Mouse (Mus musculus): ENCODE data around the gene Pold2. TPM values are rescaled to one million over a fixed set of nuclear protein-coding genes. Genes with fewer than 3 reads are reported as not detected.
A peak's percentile ranks its signal among the peaks of the same experiment; 100 is the strongest.

The Pold2 gene
- total RNA-seq (2015; ENCODE audit: low replicate concordance): 23.1 and 38.2 TPM in 2 replicates
- total RNA-seq (2017; ENCODE audit: low replicate concordance): 14.4 and 14.9 TPM in 2 replicates

- peak; percentile 97 for ATAC-seq (replicated peaks; ENCODE audit: low FRiP score, poor library complexity, severe bottlenecking)
Measured at GRCm38 (mm10) chr11:5877921-5878526, at the start of gene Pold2. Gene Pold2 (minus strand): TSS chr11:5878292.

- no peak for ATAC-seq (replicated peaks; ENCODE audit: low FRiP score, poor library complexity, severe bottlenecking)
Measured at GRCm38 (mm10) chr11:5926696-5927220, 48.7 kb upstream of the Pold2 start.

GRCm38 (mm10) chr11:5924699-5925098 is 46.6 kb upstream of the Pold2 start:
- ATAC-seq (replicated peaks; ENCODE audit: low FRiP score, poor library complexity, severe bottlenecking): no peak

- 0 out of 2 replicates have a peak, but pooled peaks have one; percentile 34 for ATAC-seq (replicated peaks; ENCODE audit: low FRiP score, poor library complexity, severe bottlenecking)
Measured at GRCm38 (mm10) chr11:5920323-5920960, 42.4 kb upstream of the Pold2 start.

- ATAC-seq (replicated peaks; ENCODE audit: low FRiP score, poor library complexity, severe bottlenecking): no peak
Measured at GRCm38 (mm10) chr11:5919606-5920005, 41.5 kb upstream of the Pold2 start.

- no peak for ATAC-seq (replicated peaks; ENCODE audit: low FRiP score, poor library complexity, severe bottlenecking)
Measured at GRCm38 (mm10) chr11:5918111-5918510, 40.0 kb upstream of the Pold2 start.

- ATAC-seq (replicated peaks; ENCODE audit: low FRiP score, poor library complexity, severe bottlenecking): no peak
Measured at GRCm38 (mm10) chr11:5916178-5916548, 38.1 kb upstream of the Pold2 start.

GRCm38 (mm10) chr11:5915429-5916177 is 37.5 kb upstream of the Pold2 start:
- ATAC-seq (replicated peaks; ENCODE audit: low FRiP score, poor library complexity, severe bottlenecking): no peak

- no peak for ATAC-seq (replicated peaks; ENCODE audit: low FRiP score, poor library complexity, severe bottlenecking)
Measured at GRCm38 (mm10) chr11:5914940-5915339, 36.8 kb upstream of the Pold2 start.

GRCm38 (mm10) chr11:5913936-5914335 is 35.8 kb upstream of the Pold2 start:
- ATAC-seq (replicated peaks; ENCODE audit: low FRiP score, poor library complexity, severe bottlenecking): no peak

GRCm38 (mm10) chr11:5913256-5913655 is 35.2 kb upstream of the Pold2 start:
- ATAC-seq (replicated peaks; ENCODE audit: low FRiP score, poor library complexity, severe bottlenecking): no peak

GRCm38 (mm10) chr11:5912635-5913034 is 34.5 kb upstream of the Pold2 start:
- ATAC-seq (replicated peaks; ENCODE audit: low FRiP score, poor library complexity, severe bottlenecking): no peak

- no peak for ATAC-seq (replicated peaks; ENCODE audit: low FRiP score, poor library complexity, severe bottlenecking)
Measured at GRCm38 (mm10) chr11:5908642-5909041, 30.6 kb upstream of the Pold2 start.

GRCm38 (mm10) chr11:5907096-5907495 is 29.0 kb upstream of the Pold2 start:
- no peak for ATAC-seq (replicated peaks; ENCODE audit: low FRiP score, poor library complexity, severe bottlenecking)

GRCm38 (mm10) chr11:5905778-5906518 is 27.9 kb upstream of the Pold2 start:
- no peak for ATAC-seq (replicated peaks; ENCODE audit: low FRiP score, poor library complexity, severe bottlenecking)

GRCm38 (mm10) chr11:5904871-5905270 is 26.8 kb upstream of the Pold2 start:
- no peak for ATAC-seq (replicated peaks; ENCODE audit: low FRiP score, poor library complexity, severe bottlenecking)

GRCm38 (mm10) chr11:5904357-5904756 is 26.3 kb upstream of the Pold2 start:
- no peak for ATAC-seq (replicated peaks; ENCODE audit: low FRiP score, poor library complexity, severe bottlenecking)

- no peak for ATAC-seq (replicated peaks; ENCODE audit: low FRiP score, poor library complexity, severe bottlenecking)
Measured at GRCm38 (mm10) chr11:5903844-5904243, 25.8 kb upstream of the Pold2 start.

GRCm38 (mm10) chr11:5902390-5902789 is 24.3 kb upstream of the Pold2 start:
- ATAC-seq (replicated peaks; ENCODE audit: low FRiP score, poor library complexity, severe bottlenecking): no peak

GRCm38 (mm10) chr11:5901950-5902349 is 23.9 kb upstream of the Pold2 start:
- ATAC-seq (replicated peaks; ENCODE audit: low FRiP score, poor library complexity, severe bottlenecking): no peak

Data from erythroid progenitor cell, adult 5-6 weeks (primary cell).